ENCODE assay signal across 8 mouse cellular contexts in genomic region chr9:74530317-74530716, GRCm38 (mm10).
DNase-seq lines count a peak whose midpoint lies in the region; ATAC-seq lines count a peak whose summit lies in the region.

No protein-coding gene starts in this region.

- peak overlapping the region; percentile 45 for H3K4me2 ChIP-seq in midbrain, embryonic 16.5 days (ENCODE audit: low read length)

- 13% methylated on average over 10 of the region's 10 CpGs for WGBS in hindbrain, embryonic 10.5 days
- 8% methylated on average over 10 of the region's 10 CpGs for WGBS in midbrain, embryonic 16.5 days

- no peaks in the 10 kb centered on the region for H3K36me3 ChIP-seq in hindbrain, embryonic 10.5 days
- H3K36me3 ChIP-seq in midbrain, embryonic 16.5 days (ENCODE audit: control insufficient read depth, insufficient read depth, low read length), result no peaks in the 10 kb centered on the region

- no peak overlapping the region for H3K4me3 ChIP-seq in hindbrain, embryonic 10.5 days
- H3K4me3 ChIP-seq in midbrain, embryonic 16.5 days (ENCODE audit: low read depth, low read length), result no peak overlapping the region

- DNase-seq in cerebellum, adult 11 months, result peak; percentile 36
- DNase-seq in WW6 (ENCODE audit: low read depth, low spot score), result peak; percentile 13
- DNase-seq in hindbrain, embryonic 10.5 days (ENCODE audit: low spot score), result peak; percentile 72
- peak; percentile 71 to 86 for DNase-seq in left cerebral cortex, postnatal 14 days (ENCODE audit: low spot score in 2 of 2)
- DNase-seq in thymus, postnatal 4 days, result peak; percentile 54

- H3K27me3 ChIP-seq in hindbrain, embryonic 10.5 days (ENCODE audit: insufficient read depth, poor library complexity, severe bottlenecking), result no peaks in the 10 kb centered on the region
- no peaks in the 10 kb centered on the region for H3K27me3 ChIP-seq in midbrain, embryonic 16.5 days (ENCODE audit: control insufficient read depth, insufficient read depth, low read depth, low read length)

- peak overlapping the region; percentile 79 for H3K27ac ChIP-seq in hindbrain, embryonic 10.5 days
- no peak overlapping the region for H3K27ac ChIP-seq in midbrain, embryonic 16.5 days (ENCODE audit: low read length)

- no peak overlapping the region for H3K9ac ChIP-seq in midbrain, embryonic 16.5 days (ENCODE audit: low read depth, low read length)

- intact Hi-C loops in left cerebral cortex, postnatal 14 days (cut with DNase I), result loop anchor here (2.0 to 10.0 kb wide), 3 partner anchors 317 to 386 kb away; no protein-coding TSS in a partner anchor

- ATAC-seq in cerebellum, adult (ENCODE audit: insufficient number of reproducible peaks, low FRiP score, low TSS enrichment), result no peak
- ATAC-seq in common myeloid progenitor, adult 5-6 weeks (replicated peaks; ENCODE audit: low read depth, poor library complexity, severe bottlenecking), result peak; percentile 58; the same call in 1 of the 2 replicates
- 0 out of 2 replicates have a peak, but pooled peaks have one; percentile 51 for ATAC-seq in midbrain, embryonic 16.5 days

- H3K4me1 ChIP-seq in hindbrain, embryonic 10.5 days (replicated peaks), result peaks cover 26% of the 10 kb centered on the region
- H3K4me1 ChIP-seq in midbrain, embryonic 16.5 days (ENCODE audit: control insufficient read depth, insufficient read depth, low read length), result peaks cover 9% of the 10 kb centered on the region

- H3K9me3 ChIP-seq in hindbrain, embryonic 10.5 days, result no peaks in the 10 kb centered on the region
- H3K9me3 ChIP-seq in midbrain, embryonic 16.5 days (replicated peaks; ENCODE audit: control insufficient read depth, low read length, poor library complexity, severe bottlenecking), result no peaks in the 10 kb centered on the region

Comparison
In these comparisons a context has a peak if more than half of its experiments do, and no peak if none do; other contexts are left out.
1. DNase-seq: peak in every context shown above with its lines; median percentile 78 in left cerebral cortex, postnatal 14 days; 72 in hindbrain, embryonic 10.5 days; 54 in thymus, postnatal 4 days; 36 in cerebellum, adult 11 months; 13 in WW6.